Mouse (Mus musculus) spleen, embryonic (tissue): ENCODE results near the gene Olfr263.

Source experiments
- CTCF ChIA-PET: fragments of 350-600 bp; sonication (Branson Sonifier 250); formaldehyde crosslinking; loops from one replicate; lab custom pipeline; 2022; lab: Charles Lee

Gene Olfr263

GRCm38 (mm10) chr13:21169121-21169656 is 39.8 kb downstream of the Olfr263 start:
- CTCF ChIA-PET: interaction anchor here (0.8 to 1.2 kb wide), 2 partner anchors 12 to 18 kb away, joined by 7 to 11 read pairs; no protein-coding TSS in a partner anchor

DNA sequence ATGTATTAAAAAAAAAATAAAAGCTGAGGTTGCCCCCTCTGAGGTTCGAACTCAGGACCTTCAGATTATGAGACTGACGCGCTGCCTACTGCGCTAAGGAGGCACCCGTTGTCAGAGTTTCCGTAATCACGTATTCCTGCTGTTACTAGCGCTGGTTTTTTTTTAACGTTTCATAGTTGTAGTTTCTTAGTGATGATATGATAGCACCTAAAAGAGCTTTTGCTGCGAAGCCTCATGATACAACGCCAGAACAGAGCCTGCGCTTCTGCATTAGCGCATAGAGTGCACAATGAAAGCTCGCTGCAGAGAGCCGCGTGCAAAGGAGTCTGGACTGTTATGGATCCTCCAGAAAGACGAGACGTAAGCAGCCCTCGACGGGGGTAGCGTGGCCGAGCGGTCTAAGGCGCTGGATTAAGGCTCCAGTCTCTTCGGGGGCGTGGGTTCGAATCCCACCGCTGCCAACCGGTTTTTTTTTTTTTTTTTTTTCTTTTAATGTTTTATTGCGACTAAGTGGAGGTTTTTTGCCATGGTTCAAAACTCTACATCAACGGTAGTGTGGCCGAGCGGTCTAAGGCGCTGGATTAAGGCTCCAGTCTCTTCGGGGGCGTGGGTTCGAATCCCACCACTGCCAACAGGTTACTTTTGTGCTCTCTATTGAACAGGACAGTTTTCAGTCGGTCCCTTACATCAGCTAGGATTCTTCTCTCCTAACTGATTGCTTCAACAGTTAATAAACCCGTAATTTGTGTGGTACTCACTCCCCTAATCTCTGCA is 40.4 kb downstream of the Olfr263 start:
- CTCF ChIA-PET: interaction anchor here (0.8 to 1.2 kb wide), 2 partner anchors 11 to 17 kb away, joined by 7 to 11 read pairs; no protein-coding TSS in a partner anchor

- CTCF ChIA-PET: interaction anchor here (1.2 kb wide), 1 partner anchor 10 kb away, joined by 7 read pairs; no protein-coding TSS in a partner anchor
Observed at GRCm38 (mm10) chr13:21170431-21171155, 41.2 kb downstream of the Olfr263 start.

- CTCF ChIA-PET: no interaction called here
Observed at GRCm38 (mm10) chr13:21171156-21171530, 41.7 kb downstream of the Olfr263 start.

- CTCF ChIA-PET: interaction anchor here (0.6 kb wide), 1 partner anchor 11 kb away, joined by 3 read pairs; no protein-coding TSS in a partner anchor
Observed at GRCm38 (mm10) chr13:21171600-21172150, 42.2 kb downstream of the Olfr263 start.

DNA sequence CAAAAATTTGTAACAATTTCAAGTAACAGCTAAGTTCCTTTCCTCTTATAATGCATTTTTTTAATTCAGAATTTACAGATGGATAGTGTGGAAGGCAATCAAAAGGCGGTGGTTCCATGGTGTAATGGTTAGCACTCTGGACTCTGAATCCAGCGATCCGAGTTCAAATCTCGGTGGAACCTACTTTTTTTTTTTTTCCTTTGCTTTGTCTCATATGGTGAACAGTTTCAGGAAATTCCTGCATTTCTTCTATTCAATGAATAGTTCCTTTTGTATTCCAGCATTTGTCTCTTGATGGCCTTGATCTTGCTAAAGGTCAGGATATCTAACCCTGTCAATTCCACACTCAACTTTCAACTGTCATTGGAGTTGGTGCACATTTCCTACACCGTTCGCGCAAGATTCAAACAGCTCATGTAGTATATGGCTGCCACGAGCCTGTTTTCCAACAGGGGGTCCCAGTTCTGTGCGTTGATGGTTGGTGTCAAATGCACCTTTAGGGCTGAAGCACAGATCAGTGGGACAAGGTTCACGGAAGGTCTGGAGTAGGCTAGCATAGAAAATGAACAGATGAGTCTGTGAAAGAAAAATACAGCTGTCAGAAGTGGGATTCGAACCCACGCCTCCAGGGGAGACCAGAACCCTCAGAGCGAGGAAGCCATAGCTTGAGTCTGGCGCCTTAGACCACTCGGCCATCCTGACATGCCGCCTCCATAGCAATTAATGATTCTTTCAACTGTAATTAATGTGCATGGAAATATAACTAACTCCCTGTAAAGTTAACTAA is 43.0 kb downstream of the Olfr263 start:
- CTCF ChIA-PET: interaction anchor here (0.6 kb wide), 2 partner anchors 11 to 107 kb away, joined by 3 read pairs; no protein-coding TSS in a partner anchor

GRCm38 (mm10) chr13:21173072-21173471 is 43.6 kb downstream of the Olfr263 start:
- CTCF ChIA-PET: interaction anchor here (0.6 kb wide), 1 partner anchor 107 kb away, joined by 3 read pairs; no protein-coding TSS in a partner anchor

GRCm38 (mm10) chr13:21176733-21177132 is 47.3 kb downstream of the Olfr263 start:
- CTCF ChIA-PET: no interaction called here

DNA sequence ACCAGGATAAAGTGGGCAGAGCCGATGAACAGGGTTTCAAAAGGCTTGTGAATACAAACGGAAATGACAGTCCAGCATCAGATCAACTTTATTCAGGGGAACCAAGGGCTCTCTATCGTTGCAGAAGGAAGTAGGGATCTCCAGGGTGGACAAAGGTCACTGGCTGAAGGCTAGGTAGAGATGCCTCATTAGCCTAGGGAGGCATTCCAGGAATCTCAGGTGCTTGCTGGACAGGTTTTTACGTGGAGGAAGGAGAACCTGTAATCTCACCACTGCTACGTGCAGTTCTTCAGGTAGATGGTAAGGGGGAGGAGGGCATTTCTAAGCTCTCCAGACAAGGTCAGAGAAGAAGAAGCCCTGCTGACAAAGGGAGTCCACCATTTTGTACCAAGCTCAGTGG is 48.2 kb downstream of the Olfr263 start:
- CTCF ChIA-PET: no interaction called here

GRCm38 (mm10) chr13:21178364-21178763 is 48.9 kb downstream of the Olfr263 start:
- CTCF ChIA-PET: no interaction called here

DNA sequence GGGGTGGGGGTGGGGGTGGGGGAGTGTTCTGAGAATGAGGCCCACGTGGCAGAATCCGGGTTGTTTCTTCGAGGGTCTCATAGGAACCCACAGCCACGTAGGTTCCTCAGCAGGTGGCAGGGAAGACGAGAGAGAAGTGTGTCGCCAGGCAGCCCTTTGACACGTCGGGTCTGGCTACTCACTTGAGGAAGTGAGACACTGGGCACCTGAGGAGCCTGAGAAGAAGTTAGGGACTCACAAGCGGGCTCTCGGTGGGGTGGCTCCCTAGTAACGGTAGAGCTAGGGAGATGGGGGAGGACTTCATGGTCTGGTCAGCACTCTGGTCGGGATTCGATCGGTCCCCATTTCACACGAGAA is 49.9 kb downstream of the Olfr263 start, which contains the start of gene Trim27:
Gene Trim27 (plus strand): TSS at position 79 of the 357 bp plus-strand sequence.
- CTCF ChIA-PET: interaction anchor here (0.6 kb wide), 2 partner anchors 20 to 635 kb away, joined by 4 to 8 read pairs; no protein-coding TSS in a partner anchor

DNA sequence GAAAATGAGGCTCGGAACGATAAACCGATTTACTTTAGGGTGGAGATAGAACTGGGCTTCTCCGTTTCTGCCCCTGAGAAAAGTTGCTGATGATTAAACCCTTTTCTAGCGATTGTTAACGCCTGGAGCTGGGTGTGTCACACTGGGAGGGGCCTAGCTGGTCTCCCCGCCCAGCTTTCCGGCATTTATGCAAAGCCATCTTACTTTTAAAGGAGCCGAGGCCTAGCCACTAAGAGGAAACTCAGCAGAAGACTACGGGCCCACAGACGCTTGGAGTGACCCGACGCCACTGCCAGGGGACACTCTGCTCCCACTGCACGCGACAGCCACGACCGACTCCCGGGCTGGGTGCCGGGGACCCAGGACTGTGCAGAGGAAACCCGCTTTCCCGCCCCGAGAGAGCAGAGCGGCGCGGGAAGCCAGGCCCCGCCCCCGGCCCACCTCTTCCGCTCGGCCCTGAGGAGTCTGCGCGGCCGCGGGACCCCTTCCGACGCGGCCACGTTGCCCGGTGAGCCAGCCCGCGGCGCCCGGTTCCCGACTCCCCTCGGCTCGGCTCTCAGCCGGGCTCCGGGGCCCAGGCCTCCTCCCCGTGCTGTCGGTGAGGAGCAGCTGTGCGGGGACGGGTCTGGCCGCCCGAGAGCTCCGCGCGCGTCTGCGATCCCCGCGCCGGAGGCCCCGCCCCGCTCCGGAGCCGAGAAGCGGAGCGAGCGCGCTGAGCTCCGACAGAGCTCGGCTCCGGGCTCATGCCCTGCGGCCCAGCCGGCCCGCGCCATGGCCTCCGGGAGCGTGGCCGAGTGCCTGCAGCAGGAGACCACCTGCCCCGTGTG is 50.5 kb downstream of the Olfr263 start:
- CTCF ChIA-PET: no interaction called here

GRCm38 (mm10) chr13:21180551-21181530 is 51.4 kb downstream of the Olfr263 start:
- CTCF ChIA-PET: interaction anchor here (0.7 kb wide), 1 partner anchor 11 kb away, joined by 7 read pairs; no protein-coding TSS in a partner anchor

DNA sequence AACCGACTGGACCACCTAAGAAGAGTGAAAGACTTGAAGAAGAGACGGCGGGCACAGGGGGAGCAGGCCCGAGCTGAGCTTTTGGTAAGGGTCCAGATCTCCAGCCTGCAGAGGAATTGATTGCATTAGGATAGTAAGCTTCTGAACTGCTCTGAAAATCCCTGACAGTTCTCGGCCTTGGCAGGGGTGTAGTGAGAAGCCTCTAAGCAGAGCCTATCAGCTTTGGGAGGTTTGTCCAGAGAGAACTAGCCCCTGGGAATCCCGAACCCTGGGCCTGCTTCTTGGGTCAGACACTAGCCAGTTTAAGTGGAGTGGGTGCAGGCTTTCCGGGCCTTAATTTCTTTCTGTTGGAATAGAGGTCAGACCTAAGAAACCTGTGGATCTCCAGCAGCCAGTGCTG is 52.6 kb downstream of the Olfr263 start:
- CTCF ChIA-PET: no interaction called here

GRCm38 (mm10) chr13:21183066-21183465 is 53.6 kb downstream of the Olfr263 start:
- CTCF ChIA-PET: no interaction called here

GRCm38 (mm10) chr13:21183661-21184060 is 54.2 kb downstream of the Olfr263 start:
- CTCF ChIA-PET: no interaction called here

DNA sequence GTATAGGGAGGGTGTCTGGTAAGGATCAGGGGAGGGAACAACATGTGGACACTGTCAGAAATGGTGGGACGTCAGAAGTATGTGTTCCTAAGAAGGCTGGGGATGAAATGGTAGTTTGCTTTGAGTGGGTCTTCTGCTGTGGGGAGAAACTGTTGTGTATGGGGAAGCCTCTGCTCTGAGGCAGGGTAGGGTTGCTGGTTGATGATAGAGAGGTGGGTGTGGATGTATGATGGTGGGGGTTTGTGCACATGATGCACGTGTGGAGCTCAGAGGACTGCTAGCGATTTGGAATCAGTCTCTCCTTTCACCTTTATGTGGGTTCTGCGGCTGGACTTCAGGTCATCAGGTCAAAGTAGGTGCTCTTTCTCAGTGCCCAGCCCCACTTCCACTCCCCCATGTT is 56.1 kb downstream of the Olfr263 start:
- CTCF ChIA-PET: interaction anchor here (0.6 kb wide), 1 partner anchor 757 kb away, joined by 3 read pairs; no protein-coding TSS in a partner anchor
